Mouse (Mus musculus): Measurements from ENCODE around the gene Mpz. TPM values are rescaled to one million over a fixed set of nuclear protein-coding genes. Genes with fewer than 3 reads are reported as not detected.

Mpz gene
- total RNA-seq, 4 experiments from 2014 or later = 5.2 to 26.1 (median 16.9) TPM

Other genes starting within 250 kb of the Mpz start
- gene Fcrlb, start 237.8 kb upstream of the Mpz start, total RNA-seq (2022) = not detected
- not detected for gene Fcrla, start 223.1 kb upstream of the Mpz start, total RNA-seq (2022)
- 1 to 10 TPM in 3 of 4 experiments, under 1 TPM in 1; 0.94 to 2.2 (median 1.4) TPM for gene Fcgr2b, start 174.2 kb upstream of the Mpz start, total RNA-seq (2022)
- gene Fcgr4, start 131.8 kb upstream of the Mpz start, total RNA-seq (2022) = not detected
- gene Fcgr3, start 85.8 kb upstream of the Mpz start, total RNA-seq (2022) = 1 to 10 TPM in 3 of 4 experiments, under 1 TPM in 1; 0.73 to 1.8 (median 1.4) TPM
- gene Cfap126, start 36.8 kb upstream of the Mpz start, total RNA-seq (2022) = 1 to 10 TPM in 3 of 4 experiments, under 1 TPM in 1; 0.56 to 1.3 (median 1.2) TPM
- gene Sdhc, start 108 bp upstream of the Mpz start, total RNA-seq (2022) = 100 to 1,000 TPM; 597 to 760 (median 703) TPM
- gene Pcp4l1, start 45.6 kb downstream of the Mpz start, total RNA-seq (2022) = 10 to 100 TPM; 40.2 to 94.7 (median 71.0) TPM
- gene Nr1i3, start 63.3 kb downstream of the Mpz start, total RNA-seq (2022) = under 1 TPM in 1 of 4 experiments, not detected in 3; 0.21 TPM
- gene Tomm40l, start 71.8 kb downstream of the Mpz start, total RNA-seq (2022) = 10 to 100 TPM; 46.4 to 50.9 (median 50.4) TPM
- gene Apoa2, start 74.3 kb downstream of the Mpz start, total RNA-seq (2022) = 1 to 10 TPM in 2 of 4 experiments, not detected in 2; 1.5 to 6.1 TPM
- 1 to 10 TPM in 3 of 4 experiments, under 1 TPM in 1; 0.85 to 3.1 (median 2.3) TPM for gene Fcer1g, start 83.7 kb downstream of the Mpz start, total RNA-seq (2022)
- under 1 TPM in 2 of 4 experiments, not detected in 2; 0.09 to 0.36 TPM for gene Adamts4, start 99.7 kb downstream of the Mpz start, total RNA-seq (2022)
- gene Ndufs2, start 100.7 kb downstream of the Mpz start, total RNA-seq (2022) = 100 to 1,000 TPM; 830 to 997 (median 868) TPM
- gene B4galt3, start 119.6 kb downstream of the Mpz start, total RNA-seq (2022) = 10 to 100 TPM in 2 of 4 experiments, 1 to 10 TPM in 2; 8.7 to 14.1 (median 10.9) TPM
- 10 to 100 TPM in 2 of 4 experiments, 1 to 10 TPM in 2; 7.3 to 10.7 (median 9.0) TPM for gene Ppox, start 130.5 kb downstream of the Mpz start, total RNA-seq (2022)
- gene Usp21, start 137.3 kb downstream of the Mpz start, total RNA-seq (2022) = 10 to 100 TPM; 15.3 to 19.3 (median 16.2) TPM
- gene Ufc1, start 144.3 kb downstream of the Mpz start, total RNA-seq (2022) = 100 to 1,000 TPM; 102 to 110 (median 106) TPM
- gene Dedd, start 178.4 kb downstream of the Mpz start, total RNA-seq (2022) = 10 to 100 TPM; 31.9 to 39.7 (median 37.3) TPM
- gene Nit1, start 194.9 kb downstream of the Mpz start, total RNA-seq (2022) = 10 to 100 TPM; 25.6 to 30.3 (median 29.0) TPM
- gene Pfdn2, start 195.0 kb downstream of the Mpz start, total RNA-seq (2022) = 100 to 1,000 TPM in 2 of 4 experiments, 10 to 100 TPM in 2; 46.7 to 104 (median 77.5) TPM
- not detected for gene Klhdc9, start 210.1 kb downstream of the Mpz start, total RNA-seq (2022)
- gene Nectin4, start 219.4 kb downstream of the Mpz start, total RNA-seq (2022) = not detected
- gene Arhgap30, start 238.2 kb downstream of the Mpz start, total RNA-seq (2022) = under 1 TPM; 0.34 to 0.63 (median 0.44) TPM

Data from gastrocnemius, adult 8-10 months (tissue).